Mouse (Mus musculus): ENCODE measurements around the gene Mpig6b.

- TF ChIP-seq CTCF (IDR thresholded peaks at IDR 0.05; ENCODE audit: low read depth) (no peak), EP300 (IDR thresholded peaks at IDR 0.05; ENCODE audit: low read depth) (no peak)
These were observed 18.0 kb upstream of the Mpig6b start for GRCm38 (mm10) chr17:35083929-35084497.
